Mouse (Mus musculus): Measurements from ENCODE around the gene Aven. TPM values are rescaled to one million over a fixed set of nuclear protein-coding genes. Genes with fewer than 3 reads are reported as not detected.

Aven gene
- polyA plus RNA-seq, 1 experiment from 2014 or later: 7.6 TPM

- H3K27me3 ChIP-seq (ENCODE audit: control insufficient read depth, insufficient read depth, low read length): no peaks in the 10 kb centered on the region
- H3K36me3 ChIP-seq (ENCODE audit: control insufficient read depth, insufficient read depth, low read length): no peaks in the 10 kb centered on the region
- no peak for ATAC-seq (replicated peaks; ENCODE audit: insufficient number of reproducible peaks, low FRiP score, low TSS enrichment)
- no peak overlapping the region for H3K9ac ChIP-seq (ENCODE audit: low read depth, low read length)
- H3K4me2 ChIP-seq: no peak overlapping the region
- no peaks in the 10 kb centered on the region for H3K4me1 ChIP-seq (ENCODE audit: control insufficient read depth, insufficient read depth, low read length)
- H3K9me3 ChIP-seq (replicated peaks; ENCODE audit: control insufficient read depth, low read length): no peaks in the 10 kb centered on the region
- H3K27ac ChIP-seq (ENCODE audit: low read depth, low read length): no peak overlapping the region
- H3K4me3 ChIP-seq (ENCODE audit: low read depth, low read length): no peak overlapping the region
Measured at GRCm38 (mm10) chr2:112518541-112518940, 25.8 kb downstream of the Aven start.

DNA sequence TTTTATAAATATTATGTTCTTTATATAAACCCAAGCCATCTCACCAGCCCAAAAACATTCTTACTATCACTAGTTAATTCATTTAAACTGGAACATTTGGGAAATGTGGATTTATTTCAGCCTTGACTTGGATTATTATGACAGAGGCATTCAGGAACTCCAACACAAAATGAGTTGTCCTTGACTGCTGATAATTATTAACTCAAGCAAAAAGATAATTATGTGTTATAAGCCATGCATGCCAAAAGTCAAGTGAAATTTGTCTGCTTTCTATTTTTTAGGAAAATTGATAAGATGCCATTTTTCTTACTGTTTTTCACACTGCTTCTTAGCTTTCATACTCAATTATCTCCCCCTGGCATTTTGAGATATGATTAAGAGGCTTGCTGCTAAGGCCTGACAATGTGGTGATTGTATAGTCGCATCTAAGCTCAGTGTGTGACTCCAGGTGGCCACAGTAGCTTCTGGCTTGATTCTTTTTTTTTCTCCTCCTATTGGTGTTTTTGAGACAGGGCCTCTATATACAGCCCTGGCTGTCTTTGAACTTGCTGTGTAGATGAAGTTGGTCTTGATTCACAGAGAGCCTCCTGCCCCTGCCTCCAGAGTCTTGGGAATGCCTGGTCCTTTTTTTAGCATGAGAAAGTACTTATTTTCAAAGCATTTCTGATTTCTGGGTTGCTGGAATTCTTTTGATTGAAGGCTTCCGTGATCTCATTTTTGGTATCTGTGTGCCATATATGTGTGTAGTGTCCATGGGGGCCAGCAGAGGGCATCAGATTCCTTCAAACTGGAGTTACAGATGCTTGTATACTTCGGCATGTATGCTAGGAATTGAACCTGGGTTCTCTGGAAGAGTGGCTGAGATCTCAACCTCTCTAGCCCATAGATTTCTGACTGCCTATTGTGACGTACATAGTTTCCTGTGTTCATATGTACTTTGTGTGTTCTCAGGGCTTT is 28.0 kb downstream of the Aven start:
- no peaks in the 10 kb centered on the region for H3K36me3 ChIP-seq (ENCODE audit: control insufficient read depth, insufficient read depth, low read length)
- no peak overlapping the region for H3K4me3 ChIP-seq (ENCODE audit: low read depth, low read length)
- H3K9ac ChIP-seq (ENCODE audit: low read depth, low read length): no peak overlapping the region
- WGBS (ENCODE audit: insufficient replicate concordance): 80% methylated on average over 4 of the region's 4 CpGs
- H3K4me2 ChIP-seq: no peak overlapping the region
- H3K27me3 ChIP-seq (ENCODE audit: control insufficient read depth, insufficient read depth, low read length): no peaks in the 10 kb centered on the region
- no peaks in the 10 kb centered on the region for H3K9me3 ChIP-seq (replicated peaks; ENCODE audit: control insufficient read depth, low read length)
- no peaks in the 10 kb centered on the region for H3K4me1 ChIP-seq (ENCODE audit: control insufficient read depth, insufficient read depth, low read length)
- no peak for ATAC-seq (replicated peaks; ENCODE audit: insufficient number of reproducible peaks, low FRiP score, low TSS enrichment)
- H3K27ac ChIP-seq (ENCODE audit: low read depth, low read length): no peak overlapping the region

GRCm38 (mm10) chr2:112526933-112527332 is 34.2 kb downstream of the Aven start:
- H3K9me3 ChIP-seq (replicated peaks; ENCODE audit: control insufficient read depth, low read length): no peaks in the 10 kb centered on the region
- no peak overlapping the region for H3K27ac ChIP-seq (ENCODE audit: low read depth, low read length)
- no peak overlapping the region for H3K4me2 ChIP-seq
- no peaks in the 10 kb centered on the region for H3K4me1 ChIP-seq (ENCODE audit: control insufficient read depth, insufficient read depth, low read length)
- no peak overlapping the region for H3K9ac ChIP-seq (ENCODE audit: low read depth, low read length)
- WGBS (ENCODE audit: insufficient replicate concordance): 88% methylated on average over 3 of the region's 3 CpGs
- H3K27me3 ChIP-seq (ENCODE audit: control insufficient read depth, insufficient read depth, low read length): no peaks in the 10 kb centered on the region
- H3K4me3 ChIP-seq (ENCODE audit: low read depth, low read length): no peak overlapping the region
- no peaks in the 10 kb centered on the region for H3K36me3 ChIP-seq (ENCODE audit: control insufficient read depth, insufficient read depth, low read length)
- no peak for ATAC-seq (replicated peaks; ENCODE audit: insufficient number of reproducible peaks, low FRiP score, low TSS enrichment)

DNA sequence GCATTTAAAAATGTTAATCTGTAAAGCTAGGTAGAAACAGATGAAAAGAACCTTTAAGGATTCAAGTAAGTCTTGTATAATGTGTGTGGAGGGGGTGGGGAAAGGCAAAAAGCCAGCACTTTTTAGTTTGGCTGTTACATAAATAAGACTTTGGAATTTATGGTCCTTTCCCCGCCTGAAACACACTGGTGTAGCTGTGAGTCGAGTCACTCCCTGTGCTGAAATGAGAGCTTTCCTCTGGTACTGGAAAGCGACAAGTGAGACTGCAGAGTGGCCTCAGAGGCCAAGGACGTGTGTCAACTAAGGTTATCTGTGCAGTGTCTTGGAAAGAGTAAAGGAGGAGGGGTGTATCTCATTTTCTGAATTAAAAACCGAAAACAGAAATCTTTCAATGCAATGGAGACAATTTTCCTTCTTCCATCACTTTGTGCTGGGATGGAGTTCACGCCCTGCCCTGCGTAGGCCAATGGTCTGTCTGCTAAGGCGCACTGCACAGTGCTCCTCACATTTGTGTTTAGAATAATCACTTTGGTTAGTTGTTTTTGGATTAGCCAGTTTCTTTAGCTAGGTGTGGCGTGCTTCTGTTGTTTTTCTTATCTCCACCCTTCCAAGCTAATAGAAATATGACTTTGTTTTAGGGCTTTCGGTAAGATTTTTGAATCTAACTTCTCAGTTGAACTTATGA is 40.2 kb downstream of the Aven start:
- no peak for ATAC-seq (replicated peaks; ENCODE audit: insufficient number of reproducible peaks, low FRiP score, low TSS enrichment)
- H3K9me3 ChIP-seq (replicated peaks; ENCODE audit: control insufficient read depth, low read length): no peaks in the 10 kb centered on the region
- H3K9ac ChIP-seq (ENCODE audit: low read depth, low read length): no peak overlapping the region
- no peak overlapping the region for H3K4me2 ChIP-seq
- no peak overlapping the region for H3K4me3 ChIP-seq (ENCODE audit: low read depth, low read length)
- H3K27ac ChIP-seq (ENCODE audit: low read depth, low read length): no peak overlapping the region
- 62% methylated on average over 10 of the region's 10 CpGs for WGBS (ENCODE audit: insufficient replicate concordance)
- no peaks in the 10 kb centered on the region for H3K36me3 ChIP-seq (ENCODE audit: control insufficient read depth, insufficient read depth, low read length)
- H3K27me3 ChIP-seq (ENCODE audit: control insufficient read depth, insufficient read depth, low read length): no peaks in the 10 kb centered on the region
- no peaks in the 10 kb centered on the region for H3K4me1 ChIP-seq (ENCODE audit: control insufficient read depth, insufficient read depth, low read length)

DNA sequence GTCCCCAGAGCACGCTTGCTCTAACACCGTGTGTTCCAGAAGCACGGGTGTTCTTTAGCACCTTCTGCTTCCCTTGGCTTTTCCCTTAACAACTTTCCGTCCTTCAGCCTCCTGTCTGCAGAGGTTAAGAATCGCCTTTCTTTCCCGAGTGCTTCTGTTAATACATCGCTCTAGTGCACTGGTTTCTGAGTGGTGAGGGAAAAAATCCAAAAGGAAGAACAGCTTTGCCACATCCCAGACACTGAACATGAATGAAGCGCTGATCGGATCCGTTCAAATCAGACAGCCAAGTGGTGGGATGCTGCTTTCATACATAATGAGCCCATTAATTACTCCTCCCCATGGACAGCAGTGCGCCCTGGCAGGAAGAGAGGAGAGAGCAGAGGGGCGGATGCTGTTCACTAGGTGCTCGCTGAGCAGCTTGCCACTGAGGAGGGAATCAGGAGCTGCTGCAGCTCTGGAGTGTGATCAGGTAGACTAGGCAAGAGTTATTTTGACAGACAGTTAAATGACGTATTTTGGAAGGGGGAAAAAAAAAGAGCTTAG is 42.0 kb downstream of the Aven start:
- Histone ChIP-seq H3K4me2 (no peak overlapping the region), H3K27me3 (ENCODE audit: control insufficient read depth, insufficient read depth, low read length) (no peaks in the 10 kb centered on the region), H3K4me3 (ENCODE audit: low read depth, low read length) (no peak overlapping the region), H3K4me1 (ENCODE audit: control insufficient read depth, insufficient read depth, low read length) (no peaks in the 10 kb centered on the region), H3K36me3 (ENCODE audit: control insufficient read depth, insufficient read depth, low read length) (no peaks in the 10 kb centered on the region), H3K9ac (ENCODE audit: low read depth, low read length) (no peak overlapping the region), H3K27ac (ENCODE audit: low read depth, low read length) (no peak overlapping the region), H3K9me3 (replicated peaks; ENCODE audit: control insufficient read depth, low read length) (no peaks in the 10 kb centered on the region)
- 64% methylated on average over 14 of the region's 14 CpGs for WGBS (ENCODE audit: insufficient replicate concordance)
- ATAC-seq (replicated peaks; ENCODE audit: insufficient number of reproducible peaks, low FRiP score, low TSS enrichment): no peak

GRCm38 (mm10) chr2:112538783-112539182 is 46.0 kb downstream of the Aven start:
- no peaks in the 10 kb centered on the region for H3K27me3 ChIP-seq (ENCODE audit: control insufficient read depth, insufficient read depth, low read length)
- no peak overlapping the region for H3K4me3 ChIP-seq (ENCODE audit: low read depth, low read length)
- no peaks in the 10 kb centered on the region for H3K36me3 ChIP-seq (ENCODE audit: control insufficient read depth, insufficient read depth, low read length)
- no peak for ATAC-seq (replicated peaks; ENCODE audit: insufficient number of reproducible peaks, low FRiP score, low TSS enrichment)
- no peaks in the 10 kb centered on the region for H3K4me1 ChIP-seq (ENCODE audit: control insufficient read depth, insufficient read depth, low read length)
- H3K4me2 ChIP-seq: no peak overlapping the region
- no peak overlapping the region for H3K9ac ChIP-seq (ENCODE audit: low read depth, low read length)
- no peaks in the 10 kb centered on the region for H3K9me3 ChIP-seq (replicated peaks; ENCODE audit: control insufficient read depth, low read length)
- H3K27ac ChIP-seq (ENCODE audit: low read depth, low read length): no peak overlapping the region
- 88% methylated on average over 1 of the region's 1 CpGs for WGBS (ENCODE audit: insufficient replicate concordance)

DNA sequence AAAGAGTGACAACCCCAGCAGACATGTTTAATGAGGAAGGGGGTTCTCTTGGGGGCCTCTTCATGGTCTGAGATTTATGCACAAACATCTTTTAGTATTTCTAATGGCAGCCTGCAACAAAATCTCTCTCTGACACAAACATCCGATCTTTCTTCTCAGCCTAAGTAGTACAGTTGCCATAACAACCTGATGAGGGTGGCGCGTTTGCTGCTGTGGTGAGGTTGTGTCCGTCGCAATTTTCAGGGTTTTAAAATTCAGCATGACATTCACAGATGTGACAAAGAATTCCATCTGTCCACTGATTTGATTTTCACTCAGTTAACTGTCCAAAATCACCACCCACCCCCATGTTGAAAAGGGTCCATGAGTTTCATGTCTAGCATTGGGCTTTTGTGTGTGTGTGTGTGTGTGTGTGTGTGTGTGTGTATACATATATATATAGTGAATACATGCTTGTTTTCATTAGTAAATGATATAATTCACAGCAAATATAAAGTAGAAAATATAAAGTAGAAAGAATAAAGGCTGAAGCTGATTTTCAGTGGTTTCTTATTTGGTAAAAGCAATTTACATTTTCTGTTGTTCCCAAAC is 49.0 kb downstream of the Aven start:
- H3K4me3 ChIP-seq (ENCODE audit: low read depth, low read length): no peak overlapping the region
- WGBS (ENCODE audit: insufficient replicate concordance): 88% methylated on average over 5 of the region's 5 CpGs
- H3K9me3 ChIP-seq (replicated peaks; ENCODE audit: control insufficient read depth, low read length): no peaks in the 10 kb centered on the region
- no peak for ATAC-seq (replicated peaks; ENCODE audit: insufficient number of reproducible peaks, low FRiP score, low TSS enrichment)
- no peak overlapping the region for H3K4me2 ChIP-seq
- H3K9ac ChIP-seq (ENCODE audit: low read depth, low read length): no peak overlapping the region
- no peak overlapping the region for H3K27ac ChIP-seq (ENCODE audit: low read depth, low read length)
- H3K36me3 ChIP-seq (ENCODE audit: control insufficient read depth, insufficient read depth, low read length): no peaks in the 10 kb centered on the region
- H3K27me3 ChIP-seq (ENCODE audit: control insufficient read depth, insufficient read depth, low read length): no peaks in the 10 kb centered on the region
- no peaks in the 10 kb centered on the region for H3K4me1 ChIP-seq (ENCODE audit: control insufficient read depth, insufficient read depth, low read length)

DNA sequence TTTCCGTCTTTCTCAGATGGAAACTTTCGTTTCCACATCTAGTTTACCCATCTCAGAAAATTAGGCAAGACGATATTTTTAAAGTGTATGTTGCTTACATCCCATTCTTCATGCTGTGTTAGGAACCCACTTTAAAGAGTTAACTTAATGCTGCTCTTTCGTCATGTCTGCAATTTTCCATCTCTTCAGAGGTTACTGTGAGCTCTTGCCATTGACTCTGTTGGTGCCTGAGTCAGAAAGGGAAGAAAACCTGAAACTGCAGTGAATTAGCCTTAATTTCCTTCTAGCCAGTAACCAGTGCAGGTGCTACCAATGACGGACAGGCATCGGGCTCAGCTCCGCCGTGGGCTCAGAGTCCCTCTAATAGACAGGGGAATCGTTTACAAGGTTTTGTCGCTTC is 63.8 kb downstream of the Aven start:
- H3K4me1 ChIP-seq (ENCODE audit: control insufficient read depth, insufficient read depth, low read length): no peaks in the 10 kb centered on the region
- WGBS (ENCODE audit: insufficient replicate concordance): 88% methylated on average over 10 of the region's 10 CpGs
- no peaks in the 10 kb centered on the region for H3K36me3 ChIP-seq (ENCODE audit: control insufficient read depth, insufficient read depth, low read length)
- no peak overlapping the region for H3K4me3 ChIP-seq (ENCODE audit: low read depth, low read length)
- H3K9ac ChIP-seq (ENCODE audit: low read depth, low read length): no peak overlapping the region
- ATAC-seq (replicated peaks; ENCODE audit: insufficient number of reproducible peaks, low FRiP score, low TSS enrichment): no peak
- H3K9me3 ChIP-seq (replicated peaks; ENCODE audit: control insufficient read depth, low read length): no peaks in the 10 kb centered on the region
- H3K27ac ChIP-seq (ENCODE audit: low read depth, low read length): no peak overlapping the region
- H3K4me2 ChIP-seq: no peak overlapping the region
- H3K27me3 ChIP-seq (ENCODE audit: control insufficient read depth, insufficient read depth, low read length): no peaks in the 10 kb centered on the region
